Mouse (Mus musculus): Measurements from ENCODE around the gene Sirt4. TPM values are rescaled to one million over a fixed set of nuclear protein-coding genes. Genes with fewer than 3 reads are reported as not detected.

Gene Sirt4
- total and polyA plus RNA-seq, 2 experiments = 11.5 to 26.1 TPM

DNA sequence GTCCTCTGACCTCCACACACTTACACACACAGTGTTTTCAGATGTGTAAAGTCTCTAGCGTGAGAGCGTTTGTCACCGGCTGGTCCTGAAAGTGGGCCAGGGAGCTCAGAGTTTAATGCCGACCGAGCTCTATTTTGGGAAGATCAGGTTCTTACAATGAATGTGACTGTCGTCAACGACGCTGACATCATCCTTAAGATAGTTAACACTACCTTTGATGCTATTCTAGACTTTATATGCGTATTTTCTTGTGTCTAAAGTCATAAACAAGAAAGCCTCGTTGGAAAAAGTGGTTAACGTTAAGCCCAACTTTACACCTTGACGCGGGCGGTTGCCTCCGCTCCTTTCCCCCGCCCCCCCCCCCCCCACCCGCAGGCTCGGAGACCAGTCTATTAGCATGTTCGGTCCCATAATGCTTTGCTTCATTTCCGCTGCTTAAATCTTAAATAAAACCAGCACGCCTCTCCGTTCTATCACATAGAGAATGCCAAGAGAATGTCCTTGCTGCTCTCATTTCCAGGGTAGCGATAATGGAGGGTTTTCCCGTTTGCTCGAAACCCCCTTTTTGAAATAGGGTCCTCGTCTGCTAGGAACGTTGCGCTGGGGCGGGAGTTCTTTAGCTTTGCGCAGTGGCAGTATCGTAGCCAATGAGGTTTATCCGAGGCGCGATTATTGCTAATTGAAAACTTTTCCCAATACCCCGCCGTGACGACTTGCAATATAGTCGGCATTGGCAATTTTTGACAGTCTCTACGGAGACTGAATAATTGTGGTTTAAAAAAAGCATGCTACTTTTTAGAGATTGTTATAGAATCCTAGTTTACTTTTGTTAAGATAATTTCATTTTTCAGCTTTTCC is 4.5 kb upstream of the Sirt4 start:
- Histone ChIP-seq H3K27ac (replicated peaks; ENCODE audit: insufficient read depth, low read depth, low read length) (peak overlapping the region; percentile 94), H3K36me3 (ENCODE audit: control insufficient read depth, insufficient read depth, low read length) (no peaks in the 10 kb centered on the region), H3K27me3 (ENCODE audit: control insufficient read depth, insufficient read depth, low read length) (no peaks in the 10 kb centered on the region), H3K79me2 (ENCODE audit: control insufficient read depth, insufficient read depth, low read length) (no peaks in the 10 kb centered on the region), H3K4me1 (ENCODE audit: control insufficient read depth, insufficient read depth, low read length) (peaks cover 2% of the 10 kb centered on the region; the same call in 1 of the 2 replicates), H3K9ac (ENCODE audit: low read depth, low read length) (peak overlapping the region; percentile 99), H3K4me3 (ENCODE audit: insufficient read depth, low read depth, low read length) (peak overlapping the region; percentile 51)
- no peak for TF ChIP-seq CTCF (IDR thresholded peaks at IDR 0.05; ENCODE audit: low read depth, low read length)
- TF ChIP-seq POLR2A (IDR thresholded peaks at IDR 0.05; ENCODE audit: extremely low read depth, insufficient read depth, low read length) = peak; percentile 96
- no peak for DNase-seq (ENCODE audit: extremely low read depth, low read depth, low spot score)
- WGBS = under 1% methylated on average over 38 of the region's 39 CpGs

DNA sequence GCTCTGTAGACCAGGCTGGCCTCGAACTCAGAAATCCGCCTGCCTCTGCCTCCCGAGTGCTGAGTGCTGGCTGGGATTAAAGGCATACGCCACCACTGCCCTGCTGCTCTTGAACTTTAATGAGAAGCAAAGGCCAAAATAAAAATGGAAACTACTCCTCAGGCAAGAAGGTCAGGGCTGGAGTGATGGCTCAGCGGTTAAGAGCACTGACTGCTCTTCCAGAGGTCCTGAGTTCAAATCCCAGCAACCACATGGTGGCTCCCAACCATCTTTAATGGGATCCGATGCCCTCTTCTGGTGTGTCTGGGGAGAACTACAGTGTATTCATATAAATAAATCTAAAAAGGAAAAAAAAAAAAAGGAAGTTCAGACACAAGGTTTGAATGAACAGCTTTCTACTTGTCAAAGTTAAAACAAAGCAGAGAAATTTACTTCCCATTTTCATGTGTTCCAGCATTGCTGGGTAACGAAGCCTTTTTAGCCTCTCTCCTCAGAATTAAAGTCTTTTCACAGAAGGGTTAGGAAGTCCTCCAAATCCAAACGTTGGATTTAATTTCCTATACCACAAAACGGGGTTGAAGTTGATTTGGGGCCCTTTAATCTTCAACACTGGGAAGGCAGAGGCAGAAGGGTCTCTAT is 3.5 kb upstream of the Sirt4 start:
- Histone ChIP-seq H3K27ac (replicated peaks; ENCODE audit: insufficient read depth, low read depth, low read length) (no peak overlapping the region), H3K9ac (ENCODE audit: low read depth, low read length) (no peak overlapping the region), H3K36me3 (ENCODE audit: control insufficient read depth, insufficient read depth, low read length) (no peaks in the 10 kb centered on the region), H3K27me3 (ENCODE audit: control insufficient read depth, insufficient read depth, low read length) (no peaks in the 10 kb centered on the region), H3K79me2 (ENCODE audit: control insufficient read depth, insufficient read depth, low read length) (no peaks in the 10 kb centered on the region), H3K4me1 (ENCODE audit: control insufficient read depth, insufficient read depth, low read length) (peaks cover 2% of the 10 kb centered on the region; the same call in 1 of the 2 replicates), H3K4me3 (ENCODE audit: insufficient read depth, low read depth, low read length) (no peak overlapping the region)
- WGBS = 85% methylated on average over 9 of the region's 9 CpGs
- TF ChIP-seq POLR2A (IDR thresholded peaks at IDR 0.05; ENCODE audit: extremely low read depth, insufficient read depth, low read length) (no peak), CTCF (IDR thresholded peaks at IDR 0.05; ENCODE audit: low read depth, low read length) (no peak)
- DNase-seq (ENCODE audit: extremely low read depth, low read depth, low spot score) = no peak

DNA sequence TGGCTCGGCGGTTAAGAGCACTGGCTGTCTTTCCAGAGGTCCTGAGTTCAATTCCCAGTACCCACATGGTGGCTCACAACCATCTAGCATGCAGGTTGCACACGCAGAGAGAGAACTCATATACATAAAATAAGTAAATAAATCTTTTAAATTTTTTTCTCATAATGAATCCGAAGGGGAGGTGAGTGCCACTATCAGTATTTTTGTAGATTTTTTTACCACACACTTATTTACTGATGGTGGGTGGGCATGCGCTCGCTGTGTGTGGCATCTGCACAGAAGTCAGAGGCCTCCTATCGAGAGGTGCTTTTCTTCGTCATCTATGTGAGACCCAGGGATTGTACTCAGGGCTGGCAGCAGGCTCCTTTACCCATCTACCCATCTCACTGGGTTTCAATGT is 2.8 kb upstream of the Sirt4 start:
- H3K79me2 ChIP-seq (ENCODE audit: control insufficient read depth, insufficient read depth, low read length) = no peaks in the 10 kb centered on the region
- H3K27ac ChIP-seq (replicated peaks; ENCODE audit: insufficient read depth, low read depth, low read length) = no peak overlapping the region
- peaks cover 2% of the 10 kb centered on the region; the same call in 1 of the 2 replicates for H3K4me1 ChIP-seq (ENCODE audit: control insufficient read depth, insufficient read depth, low read length)
- 81% methylated on average over 8 of the region's 8 CpGs for WGBS
- no peak overlapping the region for H3K9ac ChIP-seq (ENCODE audit: low read depth, low read length)
- no peak overlapping the region for H3K4me3 ChIP-seq (ENCODE audit: insufficient read depth, low read depth, low read length)
- H3K27me3 ChIP-seq (ENCODE audit: control insufficient read depth, insufficient read depth, low read length) = no peaks in the 10 kb centered on the region
- DNase-seq (ENCODE audit: extremely low read depth, low read depth, low spot score) = no peak
- TF ChIP-seq CTCF (IDR thresholded peaks at IDR 0.05; ENCODE audit: low read depth, low read length) (no peak), POLR2A (IDR thresholded peaks at IDR 0.05; ENCODE audit: extremely low read depth, insufficient read depth, low read length) (no peak)
- no peaks in the 10 kb centered on the region for H3K36me3 ChIP-seq (ENCODE audit: control insufficient read depth, insufficient read depth, low read length)

DNA sequence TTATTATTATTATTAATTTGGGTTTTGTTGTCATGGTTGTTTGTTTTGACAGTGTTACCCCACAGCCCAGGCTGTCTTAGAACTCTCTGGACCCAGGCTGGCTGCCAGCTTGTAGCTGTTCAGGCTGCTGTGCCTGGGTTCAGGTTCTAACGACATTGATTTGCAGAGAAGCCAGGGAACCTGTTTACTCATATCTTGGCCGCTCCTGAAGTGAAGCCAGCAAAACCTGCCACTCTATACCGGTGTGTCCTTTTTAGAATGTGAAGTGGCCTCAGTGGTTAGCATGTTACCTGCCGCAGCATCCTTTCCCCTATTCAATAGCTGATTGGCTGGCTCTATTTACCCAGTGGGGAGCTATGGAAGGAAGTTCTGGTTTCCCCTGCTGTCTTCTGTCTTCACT is 2.2 kb upstream of the Sirt4 start:
- 24% methylated on average over 4 of the region's 4 CpGs for WGBS
- Histone ChIP-seq H3K79me2 (ENCODE audit: control insufficient read depth, insufficient read depth, low read length) (no peaks in the 10 kb centered on the region), H3K4me1 (ENCODE audit: control insufficient read depth, insufficient read depth, low read length) (peaks cover 2% of the 10 kb centered on the region; the same call in 1 of the 2 replicates), H3K4me3 (ENCODE audit: insufficient read depth, low read depth, low read length) (no peak overlapping the region), H3K27ac (replicated peaks; ENCODE audit: insufficient read depth, low read depth, low read length) (no peak overlapping the region), H3K27me3 (ENCODE audit: control insufficient read depth, insufficient read depth, low read length) (no peaks in the 10 kb centered on the region), H3K36me3 (ENCODE audit: control insufficient read depth, insufficient read depth, low read length) (no peaks in the 10 kb centered on the region), H3K9ac (ENCODE audit: low read depth, low read length) (no peak overlapping the region)
- DNase-seq (ENCODE audit: extremely low read depth, low read depth, low spot score) = peak; percentile 81
- no peak for TF ChIP-seq CTCF (IDR thresholded peaks at IDR 0.05; ENCODE audit: low read depth, low read length)
- no peak for TF ChIP-seq POLR2A (IDR thresholded peaks at IDR 0.05; ENCODE audit: extremely low read depth, insufficient read depth, low read length)

DNA sequence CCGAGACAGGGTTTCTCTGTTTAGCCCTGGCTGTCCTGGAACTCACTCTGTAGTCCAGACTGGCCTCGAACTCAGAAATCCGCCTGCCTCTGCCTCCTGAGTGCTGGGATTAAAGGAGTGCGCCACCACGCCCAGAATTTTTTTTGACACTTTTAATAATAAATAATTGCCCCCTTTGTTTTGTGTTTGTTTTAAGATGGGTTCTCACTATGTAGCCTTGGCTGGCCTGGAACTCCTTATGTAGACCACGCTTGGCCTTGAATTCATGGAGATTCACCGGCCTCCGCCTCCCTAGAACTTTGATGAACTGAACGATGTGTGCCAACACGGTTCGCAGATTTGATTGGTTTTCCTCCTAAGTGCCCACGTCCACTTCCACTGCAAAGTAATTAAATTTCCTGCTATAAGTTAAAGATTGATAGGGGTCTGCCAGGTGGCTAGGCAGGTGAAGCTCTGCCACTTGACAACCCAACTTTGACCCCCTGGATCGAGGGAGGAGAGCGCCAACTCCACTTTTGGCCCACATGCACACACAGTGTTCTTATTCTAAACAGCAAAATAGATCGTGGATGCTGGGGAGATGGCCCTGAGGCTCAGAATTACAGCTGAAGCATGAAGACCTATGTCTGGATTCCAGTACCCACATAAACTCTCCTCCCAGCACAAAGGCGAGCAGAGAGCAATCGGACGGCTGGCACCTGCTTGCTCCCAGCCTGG is 1.1 kb upstream of the Sirt4 start:
- 87% methylated on average over 18 of the region's 18 CpGs for whole genome bisulfite sequencing
- Histone ChIP-seq H3K36me3 (ENCODE audit: control insufficient read depth, insufficient read depth, low read length) (no peaks in the 10 kb centered on the region), H3K27ac (replicated peaks; ENCODE audit: insufficient read depth, low read depth, low read length) (no peak overlapping the region), H3K79me2 (ENCODE audit: control insufficient read depth, insufficient read depth, low read length) (no peaks in the 10 kb centered on the region), H3K4me1 (ENCODE audit: control insufficient read depth, insufficient read depth, low read length) (peaks cover 2% of the 10 kb centered on the region; the same call in 1 of the 2 replicates), H3K4me3 (ENCODE audit: insufficient read depth, low read depth, low read length) (no peak overlapping the region), H3K27me3 (ENCODE audit: control insufficient read depth, insufficient read depth, low read length) (no peaks in the 10 kb centered on the region), H3K9ac (ENCODE audit: low read depth, low read length) (no peak overlapping the region)
- no peak for DNase-seq (ENCODE audit: extremely low read depth, low read depth, low spot score)
- no peak for TF ChIP-seq CTCF (IDR thresholded peaks at IDR 0.05; ENCODE audit: low read depth, low read length)
- TF ChIP-seq POLR2A (IDR thresholded peaks at IDR 0.05; ENCODE audit: extremely low read depth, insufficient read depth, low read length) = no peak
